Mouse (Mus musculus): ENCODE results near the gene Etv6. TPM values are rescaled to one million over a fixed set of nuclear protein-coding genes. Genes with fewer than 3 reads are reported as not detected.

The Etv6 gene
- total and polyA plus RNA-seq, 2 experiments = 4.1 to 8.6 TPM

DNA sequence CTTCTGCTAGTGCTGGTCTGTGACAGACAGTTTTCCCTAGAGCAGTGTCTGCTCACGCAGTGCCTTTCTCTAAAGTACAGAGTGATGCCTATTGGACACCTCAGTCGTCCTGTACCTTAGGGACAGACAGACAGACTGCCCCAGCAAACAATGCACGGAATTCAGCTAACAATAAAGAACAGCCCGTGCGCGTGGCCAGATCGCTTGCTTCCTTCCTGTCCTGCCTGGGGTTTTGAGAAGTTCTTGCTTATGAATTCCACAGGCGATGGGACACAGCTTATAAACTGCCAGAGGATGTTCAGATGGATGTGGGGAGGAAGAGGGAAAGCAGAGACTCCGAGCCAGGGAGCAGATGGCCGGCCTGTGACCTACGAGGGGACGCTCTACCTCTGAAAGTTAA, 25.3 kb downstream of the Etv6 start:
- Histone ChIP-seq H3K4me1 (ENCODE audit: control insufficient read depth, insufficient read depth, low read length) (peaks cover 16% of the 10 kb centered on the region), H3K79me2 (ENCODE audit: control insufficient read depth, insufficient read depth, low read length) (peaks cover 56% of the 10 kb centered on the region; the same call in 1 of the 2 replicates), H3K4me3 (ENCODE audit: insufficient read depth, low read depth, low read length) (no peak overlapping the region), H3K27me3 (ENCODE audit: control insufficient read depth, insufficient read depth, low read length) (no peaks in the 10 kb centered on the region), H3K9ac (ENCODE audit: low read depth, low read length) (no peak overlapping the region), H3K36me3 (ENCODE audit: control insufficient read depth, insufficient read depth, low read length) (no peaks in the 10 kb centered on the region), H3K27ac (replicated peaks; ENCODE audit: insufficient read depth, low read depth, low read length) (no peak overlapping the region)
- no peak for DNase-seq (ENCODE audit: extremely low read depth, low read depth, low spot score)
- TF ChIP-seq CTCF (IDR thresholded peaks at IDR 0.05; ENCODE audit: low read depth, low read length) (no peak), POLR2A (IDR thresholded peaks at IDR 0.05; ENCODE audit: extremely low read depth, insufficient read depth, low read length) (no peak)
- 74% methylated on average over 12 of the region's 12 CpGs for WGBS

DNA sequence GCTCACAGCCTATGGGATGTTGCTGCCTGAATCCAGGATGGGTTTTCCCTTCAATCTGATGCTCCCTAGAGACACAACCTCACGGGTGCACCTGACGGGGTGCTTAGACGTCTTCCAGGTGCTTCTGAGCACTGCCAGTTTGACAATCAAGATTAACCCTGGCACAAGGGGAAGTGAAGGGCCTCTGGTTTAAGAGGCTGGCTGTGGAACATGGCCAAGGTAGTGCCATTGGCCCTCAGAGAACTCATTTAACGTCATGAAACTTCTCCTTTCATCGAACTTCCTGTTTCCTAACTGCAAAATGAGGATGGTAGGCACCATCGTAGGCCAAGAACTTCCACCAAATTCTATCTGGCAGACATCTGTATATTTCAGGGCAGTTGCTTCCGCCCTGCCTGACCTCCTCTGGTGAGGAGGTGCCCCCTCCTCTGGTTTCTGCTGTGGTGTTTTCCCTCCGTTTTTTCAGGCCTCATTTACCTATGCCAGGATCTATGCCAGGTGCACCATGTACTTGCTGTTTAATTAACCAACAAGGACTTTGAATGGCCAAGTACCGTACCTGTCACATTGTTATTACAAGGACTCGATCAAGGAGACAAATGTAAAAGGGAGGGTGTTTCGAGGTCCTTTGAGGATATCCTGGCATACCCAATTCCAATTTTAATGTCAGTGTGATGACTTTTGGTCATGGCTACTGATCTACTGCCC, 29.7 kb downstream of the Etv6 start:
- peaks cover 17% of the 10 kb centered on the region for H3K4me1 ChIP-seq (ENCODE audit: control insufficient read depth, insufficient read depth, low read length)
- H3K36me3 ChIP-seq (ENCODE audit: control insufficient read depth, insufficient read depth, low read length) = no peaks in the 10 kb centered on the region
- TF ChIP-seq CTCF (IDR thresholded peaks at IDR 0.05; ENCODE audit: low read depth, low read length) (no peak), POLR2A (IDR thresholded peaks at IDR 0.05; ENCODE audit: extremely low read depth, insufficient read depth, low read length) (no peak)
- 0 out of 2 replicates have a peak overlapping the region, but pooled peaks have one; percentile 4 for H3K27ac ChIP-seq (replicated peaks; ENCODE audit: insufficient read depth, low read depth, low read length)
- peak; percentile 72 for DNase-seq (ENCODE audit: extremely low read depth, low read depth, low spot score)
- no peaks in the 10 kb centered on the region for H3K27me3 ChIP-seq (ENCODE audit: control insufficient read depth, insufficient read depth, low read length)
- no peak overlapping the region for H3K4me3 ChIP-seq (ENCODE audit: insufficient read depth, low read depth, low read length)
- 60% methylated on average over 11 of the region's 11 CpGs for WGBS
- peaks cover 47% of the 10 kb centered on the region for H3K79me2 ChIP-seq (ENCODE audit: control insufficient read depth, insufficient read depth, low read length)
- no peak overlapping the region for H3K9ac ChIP-seq (ENCODE audit: low read depth, low read length)

DNA sequence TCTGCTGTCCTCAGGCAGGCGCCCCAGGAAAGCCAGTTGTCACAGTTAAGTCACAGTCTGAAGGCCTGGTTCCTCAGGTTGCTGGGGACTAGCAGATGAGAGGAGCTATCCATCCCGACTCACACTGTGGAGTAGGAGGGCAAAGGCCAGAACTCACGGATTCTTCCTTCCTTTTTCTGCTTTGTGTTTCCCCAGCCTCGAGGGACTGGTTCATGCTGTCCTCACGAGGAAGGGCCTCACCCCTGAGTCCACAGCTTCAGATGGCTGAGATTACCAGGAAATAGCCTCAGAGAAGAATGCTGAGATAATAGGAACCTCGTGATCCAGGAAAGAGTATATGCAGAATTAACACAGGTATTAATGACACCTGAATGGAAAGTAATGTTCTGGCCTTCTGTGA, 30.6 kb downstream of the Etv6 start:
- Histone ChIP-seq H3K27me3 (ENCODE audit: control insufficient read depth, insufficient read depth, low read length) (no peaks in the 10 kb centered on the region), H3K27ac (replicated peaks; ENCODE audit: insufficient read depth, low read depth, low read length) (no peak overlapping the region), H3K79me2 (ENCODE audit: control insufficient read depth, insufficient read depth, low read length) (peaks cover 40% of the 10 kb centered on the region), H3K9ac (ENCODE audit: low read depth, low read length) (no peak overlapping the region), H3K4me3 (ENCODE audit: insufficient read depth, low read depth, low read length) (no peak overlapping the region), H3K36me3 (ENCODE audit: control insufficient read depth, insufficient read depth, low read length) (no peaks in the 10 kb centered on the region), H3K4me1 (ENCODE audit: control insufficient read depth, insufficient read depth, low read length) (peaks cover 12% of the 10 kb centered on the region)
- WGBS = 66% methylated on average over 6 of the region's 6 CpGs
- TF ChIP-seq CTCF (IDR thresholded peaks at IDR 0.05; ENCODE audit: low read depth, low read length) = no peak
- TF ChIP-seq POLR2A (IDR thresholded peaks at IDR 0.05; ENCODE audit: extremely low read depth, insufficient read depth, low read length) = no peak
- no peak for DNase-seq (ENCODE audit: extremely low read depth, low read depth, low spot score)

DNA sequence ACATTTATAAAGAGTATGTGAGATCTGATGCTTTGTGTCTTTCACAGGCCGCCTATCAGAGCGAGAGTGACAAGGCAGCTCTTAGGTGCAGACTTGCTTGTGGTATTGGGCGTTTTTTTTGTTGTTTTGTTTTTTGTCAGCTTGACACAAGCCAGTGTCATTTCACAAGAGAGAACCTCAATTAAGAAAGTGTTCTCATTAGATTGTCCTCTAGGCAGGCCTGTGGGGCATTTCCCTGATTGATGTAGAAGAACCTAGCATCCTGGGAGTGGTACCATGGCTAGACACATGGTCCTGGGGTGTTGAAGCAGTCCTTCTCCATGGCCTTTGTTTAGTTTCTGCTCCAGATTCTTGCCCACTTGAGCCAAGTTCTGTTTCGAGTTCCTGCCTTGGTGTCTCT, 31.5 kb downstream of the Etv6 start:
- TF ChIP-seq CTCF (IDR thresholded peaks at IDR 0.05; ENCODE audit: low read depth, low read length) (no peak), POLR2A (IDR thresholded peaks at IDR 0.05; ENCODE audit: extremely low read depth, insufficient read depth, low read length) (no peak)
- peaks cover 10% of the 10 kb centered on the region for H3K4me1 ChIP-seq (ENCODE audit: control insufficient read depth, insufficient read depth, low read length)
- H3K9ac ChIP-seq (ENCODE audit: low read depth, low read length) = no peak overlapping the region
- DNase-seq (ENCODE audit: extremely low read depth, low read depth, low spot score) = no peak
- H3K79me2 ChIP-seq (ENCODE audit: control insufficient read depth, insufficient read depth, low read length) = peaks cover 38% of the 10 kb centered on the region
- H3K36me3 ChIP-seq (ENCODE audit: control insufficient read depth, insufficient read depth, low read length) = no peaks in the 10 kb centered on the region
- no peaks in the 10 kb centered on the region for H3K27me3 ChIP-seq (ENCODE audit: control insufficient read depth, insufficient read depth, low read length)
- 93% methylated on average over 4 of the region's 4 CpGs for WGBS
- no peak overlapping the region for H3K4me3 ChIP-seq (ENCODE audit: insufficient read depth, low read depth, low read length)
- no peak overlapping the region for H3K27ac ChIP-seq (replicated peaks; ENCODE audit: insufficient read depth, low read depth, low read length)

DNA sequence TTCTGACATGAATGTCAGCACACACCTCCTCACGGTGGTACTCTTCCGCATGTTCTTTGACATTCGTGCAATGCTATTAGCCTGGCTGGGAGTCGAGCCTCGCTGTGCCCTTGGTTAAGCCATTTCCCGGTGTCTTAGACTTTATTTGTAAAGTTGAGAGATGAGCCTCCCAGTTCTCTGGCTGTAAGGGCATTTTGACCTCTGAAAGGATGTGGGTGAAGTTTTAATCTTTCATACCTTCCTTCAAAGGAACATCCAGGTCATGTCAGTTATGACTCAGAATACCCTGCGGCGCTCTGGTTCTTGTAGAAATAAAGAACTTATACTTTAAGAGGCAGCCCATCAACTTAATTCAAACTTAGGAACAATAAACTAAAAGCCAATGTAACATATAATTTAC, 32.0 kb downstream of the Etv6 start:
- 77% methylated on average over 8 of the region's 8 CpGs for WGBS
- Histone ChIP-seq H3K27ac (replicated peaks; ENCODE audit: insufficient read depth, low read depth, low read length) (no peak overlapping the region), H3K79me2 (ENCODE audit: control insufficient read depth, insufficient read depth, low read length) (peaks cover 36% of the 10 kb centered on the region), H3K4me1 (ENCODE audit: control insufficient read depth, insufficient read depth, low read length) (peaks cover 12% of the 10 kb centered on the region), H3K27me3 (ENCODE audit: control insufficient read depth, insufficient read depth, low read length) (no peaks in the 10 kb centered on the region), H3K4me3 (ENCODE audit: insufficient read depth, low read depth, low read length) (no peak overlapping the region), H3K9ac (ENCODE audit: low read depth, low read length) (no peak overlapping the region), H3K36me3 (ENCODE audit: control insufficient read depth, insufficient read depth, low read length) (no peaks in the 10 kb centered on the region)
- TF ChIP-seq CTCF (IDR thresholded peaks at IDR 0.05; ENCODE audit: low read depth, low read length) = no peak
- TF ChIP-seq POLR2A (IDR thresholded peaks at IDR 0.05; ENCODE audit: extremely low read depth, insufficient read depth, low read length) = no peak
- no peak for DNase-seq (ENCODE audit: extremely low read depth, low read depth, low spot score)

DNA sequence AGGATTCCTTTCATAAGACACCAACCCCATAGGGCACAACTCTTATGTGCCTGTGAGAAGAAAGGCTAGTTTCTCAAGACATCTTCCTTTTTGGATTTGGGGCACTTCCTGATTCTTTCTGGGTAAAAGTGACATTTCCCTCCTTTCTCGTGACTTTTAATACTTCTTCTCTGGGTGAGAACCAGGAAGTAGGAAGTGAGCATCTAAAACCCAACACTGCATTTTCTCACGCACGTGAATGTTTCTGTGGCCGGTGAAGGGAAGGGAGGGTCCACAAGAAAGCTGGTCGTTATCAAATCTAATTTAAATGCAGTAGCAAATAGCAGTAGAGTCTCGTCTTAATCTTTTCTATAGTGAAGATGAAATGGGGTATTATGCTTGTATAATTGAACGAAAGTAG, 36.9 kb downstream of the Etv6 start:
- H3K27me3 ChIP-seq (ENCODE audit: control insufficient read depth, insufficient read depth, low read length) = no peaks in the 10 kb centered on the region
- peaks cover 22% of the 10 kb centered on the region; the same call in 1 of the 2 replicates for H3K79me2 ChIP-seq (ENCODE audit: control insufficient read depth, insufficient read depth, low read length)
- no peaks in the 10 kb centered on the region; the same call in 1 of the 2 replicates for H3K36me3 ChIP-seq (ENCODE audit: control insufficient read depth, insufficient read depth, low read length)
- no peak for TF ChIP-seq POLR2A (IDR thresholded peaks at IDR 0.05; ENCODE audit: extremely low read depth, insufficient read depth, low read length)
- TF ChIP-seq CTCF (IDR thresholded peaks at IDR 0.05; ENCODE audit: low read depth, low read length) = no peak
- peaks cover 8% of the 10 kb centered on the region for H3K4me1 ChIP-seq (ENCODE audit: control insufficient read depth, insufficient read depth, low read length)
- H3K9ac ChIP-seq (ENCODE audit: low read depth, low read length) = no peak overlapping the region
- H3K27ac ChIP-seq (replicated peaks; ENCODE audit: insufficient read depth, low read depth, low read length) = no peak overlapping the region; the same call in 1 of the 2 replicates
- no peak overlapping the region for H3K4me3 ChIP-seq (ENCODE audit: insufficient read depth, low read depth, low read length)
- peak; percentile 43 for DNase-seq (ENCODE audit: extremely low read depth, low read depth, low spot score)
- WGBS = 72% methylated on average over 7 of the region's 7 CpGs
